Mouse (Mus musculus) gastrocnemius, adult 18-20 months (tissue): ENCODE data around the gene Mogat1. TPM values are rescaled to one million over a fixed set of nuclear protein-coding genes. Genes with fewer than 3 reads are reported as not detected.
"Not testable (repeated sequence)": the region's sequence is repeated elsewhere in the genome, so short reads cannot be mapped to it uniquely, and the experiment has no call there.

ENCODE experiments used
- DNase-seq: peaks from one replicate; pipeline ENCODE4 v3.0.0; 2021; ENCODE audit warnings: low spot score
- total RNA-seq, 2 experiments: library from RNA; stranded (reverse); gene quantifications; 2 replicates each; pipeline ENCODE4 v1.2.3; 2021

Gene Mogat1
- total RNA-seq, 2 experiments from 2014 or later, result not detected

- peak; percentile 83 for DNase-seq
Observed at GRCm38 (mm10) chr1:78536310-78537164, 25.7 kb downstream of the Mogat1 start.

GRCm38 (mm10) chr1:78537494-78538010, 26.8 kb downstream of the Mogat1 start:
- peak; percentile 70 for DNase-seq

GRCm38 (mm10) chr1:78538396-78538795, 27.6 kb downstream of the Mogat1 start:
- DNase-seq, result no peak

GRCm38 (mm10) chr1:78539166-78539565, 28.4 kb downstream of the Mogat1 start:
- DNase-seq, result no peak

- not testable (repeated sequence) for DNase-seq
Observed at GRCm38 (mm10) chr1:78543631-78544030, 32.8 kb downstream of the Mogat1 start.

GRCm38 (mm10) chr1:78546258-78546657, 35.5 kb downstream of the Mogat1 start:
- DNase-seq, result no peak

- DNase-seq, result no peak
Observed at GRCm38 (mm10) chr1:78548961-78549360, 38.2 kb downstream of the Mogat1 start.

- DNase-seq, result no peak
Observed at GRCm38 (mm10) chr1:78554012-78554666, 43.3 kb downstream of the Mogat1 start.

- no peak for DNase-seq
Observed at GRCm38 (mm10) chr1:78566963-78567362, 56.2 kb downstream of the Mogat1 start.

- DNase-seq, result no peak
Observed at GRCm38 (mm10) chr1:78567421-78567820, 56.6 kb downstream of the Mogat1 start.

GRCm38 (mm10) chr1:78567834-78568507, 57.2 kb downstream of the Mogat1 start:
- DNase-seq, result peak; percentile 68

- no peak for DNase-seq
Observed at GRCm38 (mm10) chr1:78569617-78570016, 58.8 kb downstream of the Mogat1 start.

- no peak for DNase-seq
Observed at GRCm38 (mm10) chr1:78585080-78585479, 74.3 kb downstream of the Mogat1 start.

GRCm38 (mm10) chr1:78586986-78587385, 76.2 kb downstream of the Mogat1 start:
- DNase-seq, result no peak

Other genes starting within 250 kb of the Mogat1 start
- not detected for gene Sgpp2, start 200.6 kb upstream of the Mogat1 start, total RNA-seq
- gene Farsb, start 22.1 kb upstream of the Mogat1 start, total RNA-seq, result 10 to 100 TPM; 53.3 to 57.7 TPM
- gene BC035947, start 1.2 kb downstream of the Mogat1 start, total RNA-seq, result not detected
- 1 to 10 TPM; 9.2 to 9.9 TPM for gene Acsl3, start 146.8 kb downstream of the Mogat1 start, total RNA-seq
- gene Utp14b, start 147.0 kb downstream of the Mogat1 start, total RNA-seq, result 1 to 10 TPM; 1.6 TPM